Mouse (Mus musculus) heart, postnatal 0 days (tissue): Measurements from ENCODE around the gene Bola1. TPM values are rescaled to one million over a fixed set of nuclear protein-coding genes. Genes with fewer than 3 reads are reported as not detected.

Experiments used
- ATAC-seq: fragments of 200-750 bp; cut with Nextera tagmentation; 2 replicates; pipeline ENCODE4 v1.8.0; 2017; ENCODE audit warnings: low read depth, moderate number of reproducible peaks, moderate library complexity; ENCODE audit not compliant: insufficient read depth
- DNase-seq: peaks from one replicate; pipeline ENCODE4 v3.0.0-alpha.2; 2016; ENCODE audit warnings: low spot score
- H3K27ac ChIP-seq: fragments of 300-500 bp; sonication (generic); 2 replicates; pipeline ENCODE4 v1.5.1; 2014; ENCODE audit warnings: low read depth, mild to moderate bottlenecking
- H3K27me3 ChIP-seq: fragments of 300-500 bp; sonication (generic); 2 replicates; pipeline ENCODE4 v1.6.1; 2014; ENCODE audit warnings: low read length, mixed read lengths; ENCODE audit not compliant: control insufficient read depth, insufficient read depth
- H3K36me3 ChIP-seq: fragments of 300-500 bp; sonication (generic); replicated peaks from 2 replicates; pipeline ENCODE4 v1.6.1; 2014; ENCODE audit warnings: low read length, mixed read lengths; ENCODE audit not compliant: control insufficient read depth, insufficient read depth
- H3K4me1 ChIP-seq: fragments of 300-500 bp; sonication (generic); 2 replicates; pipeline ENCODE4 v1.6.1; 2014; ENCODE audit warnings: antibody characterized with exemption; ENCODE audit not compliant: control insufficient read depth, insufficient read depth
- H3K4me2 ChIP-seq: fragments of 300-500 bp; sonication (generic); 2 replicates; pipeline ENCODE4 v1.6.1; 2014; ENCODE audit warnings: low read depth, mild to moderate bottlenecking, low read length, moderate library complexity
- H3K4me3 ChIP-seq: fragments of 300-500 bp; sonication (generic); 2 replicates; pipeline ENCODE4 v1.5.1; 2014; ENCODE audit warnings: low read depth, low read length
- H3K9ac ChIP-seq: fragments of 300-500 bp; sonication (generic); replicated peaks from 2 replicates; pipeline ENCODE4 v1.6.1; 2014; ENCODE audit warnings: low read depth, low read length, mixed read lengths
- H3K9me3 ChIP-seq: fragments of 300-500 bp; sonication (generic); replicated peaks from 2 replicates; pipeline ENCODE4 v1.6.1; 2016; ENCODE audit warnings: low read length; ENCODE audit not compliant: control insufficient read depth
- CTCF ChIP-seq: IDR thresholded peaks from 2 replicates; pipeline ENCODE4 v1.5.1; 2016; ENCODE audit warnings: antibody characterized with exemption, control low read depth, low read depth
- EP300 ChIP-seq: IDR thresholded peaks from 2 replicates; pipeline ENCODE4 v1.6.1; 2016; ENCODE audit warnings: antibody characterized with exemption, low read depth
- WGBS: fragments of 180-500 bp; shearing (Covaris S2); extraction: QIAGEN DNeasy Blood & Tissue Kit; methylation state at CpG from one replicate; pipeline ENCODE4 v1.1.7; 2014; 5-methylcytosine and 5-hydroxymethylcytosine counted together
- polyA plus RNA-seq: library from polyadenylated mRNA; unstranded; fragments of >200 nt; fragmentation: Nextera tagmentation; extraction: Ambion mirVana; gene quantifications from 2 replicates; pipeline ENCODE4 v1.2.1, GENCODE M21; 2015
- total RNA-seq: library from RNA; depleted of rRNA; stranded (reverse); fragments of >200 nt; gene quantifications from 2 replicates; pipeline ENCODE4 v1.2.3, GENCODE M21; 2014; ENCODE audit warnings: low replicate concordance

Gene Bola1
- total and polyA plus RNA-seq, 2 experiments from 2014 or later: 30.0 to 55.3 TPM

DNA sequence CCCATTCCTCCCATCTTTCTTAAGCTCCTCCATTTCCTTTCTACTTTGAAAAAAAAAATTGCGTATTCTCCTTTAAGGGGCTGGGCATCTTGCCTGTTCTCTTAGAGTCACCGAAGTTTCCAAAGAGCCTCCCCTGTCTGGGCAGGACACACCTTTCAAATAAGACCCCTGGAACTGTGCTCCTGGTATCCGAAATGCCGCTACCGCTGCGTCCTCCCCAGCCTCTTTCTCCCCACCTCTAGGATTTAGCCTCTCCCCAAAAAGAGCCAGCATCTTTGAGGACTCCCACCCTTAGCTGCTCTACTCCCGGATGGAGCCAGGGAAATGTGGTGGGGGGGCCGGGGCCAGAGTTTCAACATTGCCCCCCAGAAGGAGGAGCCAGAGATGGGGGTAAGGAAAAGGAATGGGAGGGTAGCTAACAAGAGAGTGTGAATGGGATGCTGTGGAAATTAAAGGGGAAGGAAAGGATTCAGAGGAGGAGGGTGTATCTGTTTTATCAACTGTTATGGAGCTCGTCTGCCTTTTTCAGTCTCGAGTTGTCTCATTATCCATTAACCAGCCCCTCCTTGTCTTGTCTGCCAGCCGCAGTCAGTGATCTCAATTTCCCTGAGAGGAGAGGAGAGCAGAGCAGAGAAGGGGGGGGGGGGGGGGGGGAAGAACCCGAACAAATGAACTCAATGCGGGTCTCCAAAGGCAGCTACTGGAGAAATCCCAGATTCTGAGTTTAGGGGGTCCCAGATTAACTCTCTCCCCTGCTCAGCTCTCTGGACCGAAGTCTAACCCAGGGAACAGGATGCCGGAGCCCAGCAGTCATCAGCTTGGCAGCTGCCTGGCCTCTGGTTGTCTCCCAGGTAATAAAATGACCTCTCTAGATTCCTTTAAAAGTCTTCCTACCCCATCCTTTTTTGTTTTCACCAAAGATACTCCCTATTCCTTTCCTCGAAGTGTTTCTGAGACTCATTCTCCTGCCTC lies 57.4 kb downstream of the Bola1 start, which contains the start of gene Mtmr11:
Mtmr11 (plus strand) TSS at position 136 of the 972 bp plus-strand sequence.
- peak; percentile 51 for DNase-seq

DNA sequence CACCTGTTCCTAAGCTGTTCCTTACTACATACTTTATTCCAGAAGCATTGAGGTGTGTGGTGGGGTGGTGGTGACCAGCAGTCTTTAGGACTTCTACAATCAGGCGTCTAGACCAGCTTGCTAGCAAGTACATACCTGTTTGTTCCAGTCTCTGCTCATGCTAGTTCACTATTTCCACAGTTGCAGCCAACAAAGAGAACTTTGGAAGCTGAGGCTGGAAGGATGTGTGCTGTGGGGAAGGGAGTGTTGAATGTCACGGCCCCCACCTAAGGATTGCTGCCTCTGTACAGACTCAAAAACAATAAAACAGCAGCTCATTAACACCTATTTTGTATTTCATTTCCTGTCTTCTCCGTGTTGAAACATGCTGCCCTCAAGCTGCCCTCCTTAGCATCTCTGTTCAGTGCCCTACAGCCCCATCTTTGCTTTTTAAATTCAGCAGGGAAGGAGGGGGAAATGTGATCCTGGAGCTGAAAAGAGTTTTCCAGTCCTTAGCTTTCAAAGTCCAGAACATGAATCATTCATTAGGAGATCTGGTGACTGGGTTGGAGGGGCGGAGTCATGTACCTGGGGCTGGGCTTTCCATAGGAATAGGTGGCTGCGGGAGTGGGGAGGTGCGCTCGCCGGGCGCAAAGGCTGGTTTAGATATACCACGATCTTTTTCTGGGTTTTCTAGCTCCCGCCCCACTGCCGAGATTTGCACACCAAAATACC lies 58.5 kb downstream of the Bola1 start:
- Histone ChIP-seq H3K27ac (peak overlapping the region; percentile 66), H3K4me3 (peak overlapping the region; percentile 56), H3K4me2 (peak overlapping the region; percentile 76), H3K27me3 (no peaks in the 10 kb centered on the region), H3K36me3 (peaks cover 8% of the 10 kb centered on the region), H3K9ac (peak overlapping the region; percentile 69), H3K4me1 (peaks cover 20% of the 10 kb centered on the region; the same call in 1 of the 2 replicates), H3K9me3 (no peaks in the 10 kb centered on the region)
- WGBS: under 1% methylated on average over 12 of the region's 12 CpGs
- ATAC-seq (peak; percentile 59), DNase-seq (peak; percentile 59)
- no peak for TF ChIP-seq CTCF

More for the DNA sequence above, 57.4 kb downstream of the Bola1 start, which contains the start of gene Mtmr11:
- peak within 1 kb of the TSS; percentile 56 for H3K4me3 ChIP-seq
- H3K27ac ChIP-seq: peak within 1 kb of the TSS; percentile 66
- WGBS: 9% methylated on average over 15 of the region's 16 CpGs
- no peaks in the 10 kb centered on the region for H3K9me3 ChIP-seq
- H3K4me1 ChIP-seq: peaks cover 20% of the 10 kb centered on the region; the same call in 1 of the 2 replicates
- H3K9ac ChIP-seq: peak within 1 kb of the TSS; percentile 69
- H3K27me3 ChIP-seq: no peaks in the 10 kb centered on the region
- H3K36me3 ChIP-seq: 0 out of 2 replicates have a peak, but pooled peaks cover 4% of the 10 kb centered on the region
- 0 out of 2 replicates have a peak, but pooled peaks have one; percentile 9 for ATAC-seq
- no peak for TF ChIP-seq EP300
- TF ChIP-seq CTCF: no peak
- peak within 1 kb of the TSS; percentile 76 for H3K4me2 ChIP-seq

DNA sequence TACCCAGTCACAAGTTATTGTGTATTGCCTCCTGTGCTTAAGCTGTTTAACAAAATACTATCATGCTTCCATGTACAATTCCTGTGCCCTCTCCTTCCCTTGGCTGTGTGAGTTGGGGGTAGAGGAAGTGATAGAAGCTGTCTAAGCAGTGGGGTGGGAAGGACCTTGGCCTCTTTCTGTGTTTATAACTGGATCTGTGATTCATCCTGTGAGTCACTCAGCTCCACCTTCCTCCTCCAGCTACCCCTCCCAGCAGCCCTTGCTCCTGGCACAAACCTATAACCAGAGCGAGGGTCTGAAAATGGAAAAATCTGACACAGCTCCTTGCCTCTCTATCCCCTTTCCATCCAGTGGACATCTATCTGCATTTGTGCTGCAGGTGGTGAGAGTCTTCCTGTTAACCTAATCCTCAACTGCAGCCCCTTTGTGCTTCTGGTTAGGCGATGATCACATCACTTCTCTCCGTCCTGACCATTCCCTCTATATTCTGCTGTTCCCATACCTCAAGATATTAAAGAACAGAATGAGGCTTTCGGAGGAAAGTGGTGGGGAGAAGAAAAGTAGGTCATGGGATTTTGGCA lies 59.2 kb downstream of the Bola1 start:
- no peaks in the 10 kb centered on the region for H3K9me3 ChIP-seq
- no peak for TF ChIP-seq CTCF
- no peak for TF ChIP-seq EP300
- peak; percentile 92 for DNase-seq
- peak overlapping the region; percentile 66 for H3K27ac ChIP-seq
- peak overlapping the region; percentile 56; the same call in 1 of the 2 replicates for H3K4me3 ChIP-seq
- H3K27me3 ChIP-seq: no peaks in the 10 kb centered on the region
- peak overlapping the region; percentile 69 for H3K9ac ChIP-seq
- peak overlapping the region; percentile 76 for H3K4me2 ChIP-seq
- H3K36me3 ChIP-seq: peaks cover 14% of the 10 kb centered on the region
- peaks cover 20% of the 10 kb centered on the region; the same call in 1 of the 2 replicates for H3K4me1 ChIP-seq
- 31% methylated on average over 4 of the region's 4 CpGs for WGBS
- ATAC-seq: peak; percentile 78

DNA sequence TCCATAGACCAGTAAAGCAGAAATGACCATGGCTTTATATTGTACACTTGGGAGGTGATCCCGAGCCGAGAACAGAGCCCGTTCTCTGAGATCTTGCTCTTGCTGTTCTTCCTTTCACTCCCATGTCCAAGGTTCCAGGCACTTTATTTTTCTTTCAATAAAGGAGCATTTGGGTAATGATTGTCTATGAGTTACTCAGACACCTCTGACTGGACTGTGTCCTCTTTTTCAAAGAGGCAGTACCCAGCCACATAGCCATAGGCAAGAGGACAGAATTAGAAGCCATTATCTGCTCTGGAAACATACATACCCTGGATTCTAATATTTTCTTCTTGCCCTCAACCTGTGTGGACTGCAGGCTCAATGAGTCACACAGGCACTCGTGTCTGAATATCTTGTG lies 59.7 kb downstream of the Bola1 start:
- DNase-seq (no peak), ATAC-seq (no peak; the same call in 1 of the 2 replicates)
- Histone ChIP-seq H3K36me3 (peaks cover 19% of the 10 kb centered on the region), H3K4me1 (peaks cover 20% of the 10 kb centered on the region; the same call in 1 of the 2 replicates), H3K4me2 (peak overlapping the region; percentile 76), H3K4me3 (no peak overlapping the region), H3K9me3 (no peaks in the 10 kb centered on the region), H3K27me3 (no peaks in the 10 kb centered on the region), H3K27ac (peak overlapping the region; percentile 66), H3K9ac (no peak overlapping the region)
- 49% methylated on average over 4 of the region's 4 CpGs for WGBS
- TF ChIP-seq CTCF (no peak), EP300 (no peak)

DNA sequence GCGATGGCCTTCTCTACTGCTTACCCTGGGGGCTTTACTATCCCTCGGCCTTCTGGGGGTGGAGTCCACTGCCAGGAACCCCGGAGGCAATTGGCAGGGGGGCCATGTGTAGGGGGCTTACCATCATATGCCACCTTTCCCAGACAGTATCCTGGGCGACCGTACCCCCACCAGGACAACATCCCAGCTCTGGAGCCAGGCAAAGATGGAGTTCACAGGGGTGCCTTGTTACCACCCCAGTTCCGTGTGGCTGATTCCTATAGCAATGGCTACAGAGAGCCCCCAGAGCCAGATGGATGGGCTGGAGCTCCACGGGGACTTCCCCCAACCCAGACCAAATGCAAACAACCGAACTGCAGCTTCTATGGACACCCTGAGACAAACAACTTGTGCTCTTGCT lies 64.0 kb downstream of the Bola1 start:
- Histone ChIP-seq H3K36me3 (peaks cover 61% of the 10 kb centered on the region), H3K27me3 (no peaks in the 10 kb centered on the region), H3K9ac (no peak overlapping the region), H3K4me2 (no peak overlapping the region), H3K4me3 (no peak overlapping the region), H3K4me1 (peaks cover 9% of the 10 kb centered on the region; the same call in 1 of the 2 replicates), H3K9me3 (no peaks in the 10 kb centered on the region), H3K27ac (no peak overlapping the region)
- WGBS: 79% methylated on average over 8 of the region's 8 CpGs
- TF ChIP-seq EP300 (no peak), CTCF (no peak)
- no peak for DNase-seq
- no peak for ATAC-seq
